Mouse (Mus musculus): ENCODE measurements around the gene Fkbp11. TPM values are rescaled to one million over a fixed set of nuclear protein-coding genes. Genes with fewer than 3 reads are reported as not detected.

Fkbp11 gene
- polyA plus RNA-seq (2014; fragmentation: Nextera tagmentation; extraction: Ambion mirVana): 18.9 and 21.0 TPM in 2 replicates

DNA sequence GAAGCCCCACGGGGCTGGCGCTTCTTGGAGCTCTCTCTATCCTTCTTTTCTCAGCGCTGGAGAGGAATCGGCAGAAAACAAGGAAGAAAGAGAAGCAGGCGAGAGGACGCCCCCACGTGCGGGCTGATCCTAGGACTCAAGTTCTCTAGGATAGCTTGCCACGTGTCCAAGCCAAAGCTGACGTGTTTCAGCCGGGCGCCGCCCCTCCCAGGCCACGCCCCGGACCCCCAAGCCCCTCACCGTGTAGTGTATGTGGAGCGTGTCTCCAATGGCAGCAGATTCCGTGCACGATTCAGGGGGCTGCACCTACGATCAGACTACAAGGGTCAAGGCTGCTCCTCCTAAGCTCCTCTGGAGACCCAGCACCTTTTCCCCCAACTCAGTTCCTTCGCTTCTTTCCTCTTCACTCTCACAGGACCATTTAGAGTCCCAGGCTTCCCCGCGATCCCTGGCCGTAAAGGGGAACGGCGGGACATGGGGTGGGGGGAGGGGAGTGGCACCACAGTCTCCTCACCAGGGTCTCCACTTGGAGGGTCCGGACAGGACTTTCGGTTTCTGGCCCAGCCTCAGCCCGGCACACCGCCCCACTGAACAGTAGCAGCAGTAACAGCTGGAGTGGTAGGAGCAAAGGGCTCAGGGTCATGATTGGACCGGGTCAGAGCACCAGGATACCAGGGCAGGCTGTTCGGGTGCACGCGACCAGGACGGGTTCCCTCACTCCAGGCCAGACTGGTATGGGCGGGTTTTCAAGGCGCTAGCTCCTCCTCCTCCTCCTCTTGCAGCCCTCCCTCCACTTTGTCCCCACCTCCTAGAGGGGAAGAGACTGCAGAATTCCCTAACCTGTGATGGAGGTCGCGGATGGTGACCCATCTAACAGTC lies at the start of gene Fkbp11:
Gene Fkbp11, minus strand, starts transcription at position 756 of the 879 bp plus-strand sequence.
- Histone ChIP-seq H3K4me2 (ENCODE audit: low read depth, low read length) (peak within 1 kb of the TSS; percentile 87), H3K27ac (replicated peaks; ENCODE audit: low read depth, low read length) (no peak within 1 kb of the TSS), H3K4me3 (ENCODE audit: low read depth, low read length) (peak within 1 kb of the TSS; percentile 48), H3K36me3 (replicated peaks; ENCODE audit: control insufficient read depth, insufficient read depth, low read depth, low read length) (no peaks in the 10 kb centered on the region), H3K9me3 (replicated peaks; ENCODE audit: control insufficient read depth, low read length) (no peaks in the 10 kb centered on the region), H3K27me3 (ENCODE audit: control insufficient read depth, insufficient read depth, low read length) (no peaks in the 10 kb centered on the region), H3K4me1 (ENCODE audit: control insufficient read depth, insufficient read depth, low read length) (peaks cover 2% of the 10 kb centered on the region; the same call in 1 of the 2 replicates), H3K9ac (replicated peaks; ENCODE audit: low read length) (peak within 1 kb of the TSS; percentile 55)
- ATAC-seq (replicated peaks; ENCODE audit: insufficient number of reproducible peaks, low FRiP score, low TSS enrichment, low read depth) (peak; percentile 80), DNase-seq (ENCODE audit: low spot score) (peak; percentile 82)
- WGBS: under 1% methylated on average over 37 of the region's 39 CpGs

DNA sequence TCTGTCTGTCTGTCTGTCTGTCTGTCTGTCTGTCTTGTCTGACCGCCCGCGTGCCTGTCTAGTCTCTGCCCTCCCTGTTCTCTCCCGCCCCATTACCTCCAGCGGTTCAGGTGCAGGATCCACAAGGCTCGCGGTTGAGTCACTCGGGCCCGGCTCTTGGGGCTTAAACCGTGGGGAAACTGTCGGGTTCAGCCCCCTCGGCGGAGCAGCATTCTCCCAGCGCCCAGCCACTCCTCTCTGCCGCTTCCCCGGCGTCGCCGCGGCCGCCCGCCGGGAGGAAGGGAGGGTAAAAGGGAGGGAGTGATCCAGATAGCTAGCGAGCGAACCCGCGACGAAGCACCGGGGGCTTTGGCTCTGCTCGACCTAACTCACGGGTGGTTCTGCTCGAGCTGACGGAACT lies 49.8 kb upstream of the Fkbp11 start, which contains the start of gene Wnt10b:
Gene Wnt10b, minus strand, starts transcription at position 389 of the 400 bp plus-strand sequence.
- H3K36me3 ChIP-seq (replicated peaks; ENCODE audit: control insufficient read depth, insufficient read depth, low read depth, low read length): no peaks in the 10 kb centered on the region
- DNase-seq (ENCODE audit: low spot score) (peak; percentile 3), ATAC-seq (replicated peaks; ENCODE audit: insufficient number of reproducible peaks, low FRiP score, low TSS enrichment, low read depth) (no peak)
- peak within 1 kb of the TSS; percentile 19 for H3K4me2 ChIP-seq (ENCODE audit: low read depth, low read length)
- H3K27ac ChIP-seq (replicated peaks; ENCODE audit: low read depth, low read length): no peak within 1 kb of the TSS
- H3K9me3 ChIP-seq (replicated peaks; ENCODE audit: control insufficient read depth, low read length): no peaks in the 10 kb centered on the region
- peaks cover 88% of the 10 kb centered on the region for H3K27me3 ChIP-seq (ENCODE audit: control insufficient read depth, insufficient read depth, low read length)
- no peak within 1 kb of the TSS; the same call in 1 of the 2 replicates for H3K9ac ChIP-seq (replicated peaks; ENCODE audit: low read length)
- H3K4me3 ChIP-seq (ENCODE audit: low read depth, low read length): peak within 1 kb of the TSS; percentile 12
- H3K4me1 ChIP-seq (ENCODE audit: control insufficient read depth, insufficient read depth, low read length): peaks cover 12% of the 10 kb centered on the region; the same call in 1 of the 2 replicates
- WGBS: under 1% methylated on average over 30 of the region's 33 CpGs

DNA sequence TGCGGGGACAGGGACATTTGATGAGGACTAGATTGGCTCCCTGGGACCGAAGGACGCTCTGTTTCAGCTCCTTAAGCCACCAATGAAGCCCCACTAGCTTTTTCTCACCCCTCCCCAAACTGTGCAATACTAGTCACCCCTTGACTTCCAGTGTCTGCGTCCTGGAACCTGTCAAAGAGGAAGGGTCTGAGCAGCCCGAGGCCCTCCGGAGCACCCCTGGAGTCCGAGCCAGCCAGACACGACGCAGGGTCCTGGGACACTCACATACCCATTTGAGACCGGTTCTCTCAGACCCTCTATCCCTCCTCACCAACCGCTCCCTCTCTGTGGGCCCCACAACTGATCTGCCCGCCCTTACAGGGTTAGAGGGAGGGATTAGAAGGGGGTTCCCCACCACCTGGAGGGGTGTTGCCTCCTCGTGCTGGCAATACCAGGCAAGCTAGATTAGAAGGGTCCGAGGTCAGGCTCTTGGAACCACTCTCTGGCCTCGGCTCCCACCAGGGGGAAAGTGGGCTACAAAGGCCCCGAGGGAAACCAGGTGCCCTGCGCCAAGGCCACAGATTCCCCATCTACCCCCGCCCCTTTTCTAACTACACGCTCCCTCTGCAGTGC lies 49.1 kb upstream of the Fkbp11 start:
- H3K4me1 ChIP-seq (ENCODE audit: control insufficient read depth, insufficient read depth, low read length): peaks cover 18% of the 10 kb centered on the region
- H3K27me3 ChIP-seq (ENCODE audit: control insufficient read depth, insufficient read depth, low read length): peaks cover 92% of the 10 kb centered on the region
- no peak overlapping the region for H3K27ac ChIP-seq (replicated peaks; ENCODE audit: low read depth, low read length)
- no peak overlapping the region; the same call in 1 of the 2 replicates for H3K4me3 ChIP-seq (ENCODE audit: low read depth, low read length)
- no peaks in the 10 kb centered on the region for H3K36me3 ChIP-seq (replicated peaks; ENCODE audit: control insufficient read depth, insufficient read depth, low read depth, low read length)
- WGBS: under 1% methylated on average over 19 of the region's 19 CpGs
- peak overlapping the region; percentile 10; the same call in 1 of the 2 replicates for H3K4me2 ChIP-seq (ENCODE audit: low read depth, low read length)
- DNase-seq (ENCODE audit: low spot score) (peak; percentile 12), ATAC-seq (replicated peaks; ENCODE audit: insufficient number of reproducible peaks, low FRiP score, low TSS enrichment, low read depth) (no peak)
- no peak overlapping the region for H3K9ac ChIP-seq (replicated peaks; ENCODE audit: low read length)
- no peaks in the 10 kb centered on the region for H3K9me3 ChIP-seq (replicated peaks; ENCODE audit: control insufficient read depth, low read length)

DNA sequence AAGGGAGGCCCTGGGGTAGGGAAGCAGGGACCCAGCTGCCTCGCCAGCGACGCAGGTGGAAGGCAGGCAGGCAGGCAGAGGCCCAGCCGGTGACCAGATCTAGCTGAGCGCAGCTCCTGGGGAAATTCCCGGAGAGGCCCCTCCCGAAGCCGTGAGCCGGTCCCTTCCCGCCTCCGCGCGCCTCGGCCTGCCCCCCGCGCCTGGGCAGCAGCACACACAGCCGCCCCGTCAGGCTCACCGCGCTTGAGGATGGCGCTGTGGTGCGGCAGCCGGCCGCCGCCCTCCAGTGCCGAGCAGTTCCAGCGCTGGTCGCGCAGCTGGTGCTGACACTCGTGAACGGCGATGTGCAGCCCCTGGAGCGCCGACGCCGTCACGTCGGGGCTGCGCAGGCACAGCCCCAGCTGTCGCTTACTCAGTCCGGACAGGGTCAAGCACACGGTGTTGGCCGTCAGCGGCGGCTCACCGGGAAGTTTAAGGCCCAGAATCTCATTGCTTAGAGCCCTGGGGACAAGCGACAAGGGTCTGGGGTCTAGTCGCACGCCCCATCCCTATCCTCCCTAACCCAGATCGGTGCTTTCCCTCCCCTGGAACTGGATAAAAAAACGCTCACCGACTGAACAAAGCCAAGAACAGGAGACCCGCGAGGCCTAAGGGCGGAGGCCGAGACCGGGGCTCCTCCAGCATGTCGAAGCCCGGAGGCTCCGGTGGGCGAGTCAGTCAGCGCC lies 48.4 kb upstream of the Fkbp11 start:
- WGBS: under 1% methylated on average over 60 of the region's 62 CpGs
- Histone ChIP-seq H3K4me3 (ENCODE audit: low read depth, low read length) (peak overlapping the region; percentile 21), H3K27me3 (ENCODE audit: control insufficient read depth, insufficient read depth, low read length) (peaks cover 96% of the 10 kb centered on the region), H3K4me2 (ENCODE audit: low read depth, low read length) (peak overlapping the region; percentile 33), H3K4me1 (ENCODE audit: control insufficient read depth, insufficient read depth, low read length) (peaks cover 18% of the 10 kb centered on the region), H3K27ac (replicated peaks; ENCODE audit: low read depth, low read length) (no peak overlapping the region), H3K36me3 (replicated peaks; ENCODE audit: control insufficient read depth, insufficient read depth, low read depth, low read length) (no peaks in the 10 kb centered on the region), H3K9me3 (replicated peaks; ENCODE audit: control insufficient read depth, low read length) (no peaks in the 10 kb centered on the region), H3K9ac (replicated peaks; ENCODE audit: low read length) (no peak overlapping the region)
- peak; percentile 27 for ATAC-seq (replicated peaks; ENCODE audit: insufficient number of reproducible peaks, low FRiP score, low TSS enrichment, low read depth)
- DNase-seq (ENCODE audit: low spot score): peak; percentile 47

DNA sequence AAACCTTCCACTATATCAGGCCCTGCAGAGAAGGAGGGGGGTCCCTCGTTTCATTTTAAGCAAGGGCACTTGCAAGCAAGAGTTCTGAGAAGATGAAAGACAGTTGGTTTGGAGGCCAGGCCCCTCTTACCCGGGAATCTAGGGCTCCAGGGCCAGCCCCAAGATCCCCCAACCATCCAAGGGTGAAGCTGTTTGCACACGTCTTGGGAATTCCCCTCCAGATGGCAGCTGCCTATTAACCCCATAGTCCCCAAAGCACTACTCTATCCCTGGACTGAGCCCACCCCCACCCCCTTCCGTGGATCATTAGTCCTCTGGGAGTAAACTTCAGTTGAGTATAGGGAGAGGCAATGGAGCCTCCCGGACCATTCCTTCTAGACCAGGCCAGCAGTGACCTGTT lies 47.5 kb upstream of the Fkbp11 start:
- DNase-seq (ENCODE audit: low spot score): peak; percentile 19
- no peak overlapping the region; the same call in 1 of the 2 replicates for H3K4me3 ChIP-seq (ENCODE audit: low read depth, low read length)
- no peak overlapping the region for H3K4me2 ChIP-seq (ENCODE audit: low read depth, low read length)
- peaks cover 98% of the 10 kb centered on the region for H3K27me3 ChIP-seq (ENCODE audit: control insufficient read depth, insufficient read depth, low read length)
- H3K9me3 ChIP-seq (replicated peaks; ENCODE audit: control insufficient read depth, low read length): no peaks in the 10 kb centered on the region
- ATAC-seq (replicated peaks; ENCODE audit: insufficient number of reproducible peaks, low FRiP score, low TSS enrichment, low read depth): no peak
- 3% methylated on average over 5 of the region's 5 CpGs for WGBS
- H3K9ac ChIP-seq (replicated peaks; ENCODE audit: low read length): no peak overlapping the region
- H3K27ac ChIP-seq (replicated peaks; ENCODE audit: low read depth, low read length): no peak overlapping the region
- H3K36me3 ChIP-seq (replicated peaks; ENCODE audit: control insufficient read depth, insufficient read depth, low read depth, low read length): no peaks in the 10 kb centered on the region
- peaks cover 18% of the 10 kb centered on the region for H3K4me1 ChIP-seq (ENCODE audit: control insufficient read depth, insufficient read depth, low read length)

DNA sequence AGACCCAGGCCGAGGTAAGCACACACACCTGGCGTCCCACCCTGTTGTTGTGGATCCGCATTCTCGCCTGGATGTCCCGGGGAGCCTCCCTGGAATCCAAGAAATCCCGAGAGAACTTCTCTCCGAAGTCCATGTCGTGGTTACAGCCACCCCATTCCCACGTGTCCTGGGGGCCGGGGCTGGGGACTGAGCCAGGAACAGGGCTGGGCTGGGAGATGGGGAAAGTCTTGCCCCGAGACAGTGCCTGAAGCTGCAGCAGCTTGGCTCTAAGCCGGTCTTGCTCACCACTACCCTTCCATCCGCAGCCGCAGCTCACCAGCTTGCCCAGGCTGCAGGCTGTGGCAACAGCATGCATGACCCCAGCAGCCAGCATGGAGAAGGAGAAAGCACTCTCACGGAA lies 46.1 kb upstream of the Fkbp11 start:
- no peak for ATAC-seq (replicated peaks; ENCODE audit: insufficient number of reproducible peaks, low FRiP score, low TSS enrichment, low read depth)
- Histone ChIP-seq H3K4me1 (ENCODE audit: control insufficient read depth, insufficient read depth, low read length) (peaks cover 18% of the 10 kb centered on the region), H3K4me2 (ENCODE audit: low read depth, low read length) (no peak overlapping the region), H3K27me3 (ENCODE audit: control insufficient read depth, insufficient read depth, low read length) (peaks cover 83% of the 10 kb centered on the region), H3K4me3 (ENCODE audit: low read depth, low read length) (no peak overlapping the region), H3K27ac (replicated peaks; ENCODE audit: low read depth, low read length) (no peak overlapping the region), H3K36me3 (replicated peaks; ENCODE audit: control insufficient read depth, insufficient read depth, low read depth, low read length) (no peaks in the 10 kb centered on the region), H3K9me3 (replicated peaks; ENCODE audit: control insufficient read depth, low read length) (no peaks in the 10 kb centered on the region), H3K9ac (replicated peaks; ENCODE audit: low read length) (no peak overlapping the region)
- DNase-seq (ENCODE audit: low spot score): no peak
- WGBS: 6% methylated on average over 15 of the region's 15 CpGs

DNA sequence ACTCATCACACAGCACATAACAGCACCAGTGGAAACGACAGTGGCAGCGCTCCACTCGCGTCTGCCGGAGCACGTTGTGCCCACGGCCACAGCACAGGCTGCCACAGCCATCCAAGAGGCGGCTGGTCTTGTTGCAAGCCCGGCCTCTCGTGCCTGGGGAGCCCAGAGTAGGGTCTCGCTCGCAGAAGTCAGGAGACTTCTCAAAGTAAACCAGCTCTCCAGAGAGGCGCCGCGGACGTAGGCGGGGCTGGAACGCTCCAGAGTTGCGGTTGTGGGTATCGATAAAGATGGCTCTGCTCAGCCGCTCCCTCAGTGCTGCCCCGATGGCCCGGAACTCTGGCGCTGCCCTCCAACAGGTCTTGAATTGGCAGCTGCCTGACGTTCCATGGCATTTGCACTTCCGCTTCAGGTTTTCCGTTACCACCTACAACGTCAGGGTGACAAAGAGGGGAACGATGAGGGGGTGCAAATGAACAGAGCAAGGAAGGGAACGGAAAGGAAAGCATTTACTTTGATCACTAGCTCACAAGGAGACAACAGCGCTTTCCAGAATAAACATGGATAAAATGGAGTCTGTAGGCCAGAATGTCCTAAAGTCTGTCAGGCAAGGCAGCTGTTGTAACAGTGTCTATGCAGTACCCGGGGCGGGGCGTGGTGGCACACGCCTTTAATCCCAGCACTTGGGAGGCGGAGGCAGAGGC lies 44.7 kb upstream of the Fkbp11 start:
- DNase-seq (ENCODE audit: low spot score): peak; percentile 42
- Histone ChIP-seq H3K27me3 (ENCODE audit: control insufficient read depth, insufficient read depth, low read length) (peaks cover 69% of the 10 kb centered on the region), H3K27ac (replicated peaks; ENCODE audit: low read depth, low read length) (no peak overlapping the region), H3K36me3 (replicated peaks; ENCODE audit: control insufficient read depth, insufficient read depth, low read depth, low read length) (no peaks in the 10 kb centered on the region), H3K4me1 (ENCODE audit: control insufficient read depth, insufficient read depth, low read length) (peaks cover 14% of the 10 kb centered on the region), H3K9ac (replicated peaks; ENCODE audit: low read length) (peak overlapping the region; percentile 37), H3K9me3 (replicated peaks; ENCODE audit: control insufficient read depth, low read length) (no peaks in the 10 kb centered on the region), H3K4me2 (ENCODE audit: low read depth, low read length) (peak overlapping the region; percentile 42), H3K4me3 (ENCODE audit: low read depth, low read length) (peak overlapping the region; percentile 26)
- WGBS: 2% methylated on average over 36 of the region's 36 CpGs
- no peak for ATAC-seq (replicated peaks; ENCODE audit: insufficient number of reproducible peaks, low FRiP score, low TSS enrichment, low read depth)

Data from embryonic facial prominence, embryonic 11.5 days (tissue).